Mouse (Mus musculus): Measurements from ENCODE around the gene Gm45716. TPM values are rescaled to one million over a fixed set of nuclear protein-coding genes. Genes with fewer than 3 reads are reported as not detected.
"Not testable (repeated sequence)": the region's sequence is repeated elsewhere in the genome, so short reads cannot be mapped to it uniquely, and the experiment has no call there.

The Gm45716 gene
- polyA plus RNA-seq, 1 experiment from 2014 or later = 21.5 TPM

- Histone ChIP-seq H3K9me3 (no peaks in the 10 kb centered on the region), H3K4me2 (replicated peaks) (no peak overlapping the region), H3K4me1 (no peaks in the 10 kb centered on the region), H3K27ac (no peak overlapping the region), H3K4me3 (no peak overlapping the region), H3K27me3 (replicated peaks) (no peaks in the 10 kb centered on the region), H3K36me3 (peaks cover 22% of the 10 kb centered on the region; the same call in 1 of the 2 replicates), H3K9ac (no peak overlapping the region)
- 84% methylated on average over 8 of the region's 8 CpGs for WGBS
- no peak for ATAC-seq (ENCODE audit: low FRiP score, low read depth)
Observed at GRCm38 (mm10) chr11:90276150-90276549, 88.7 kb downstream of the Gm45716 start.

GRCm38 (mm10) chr11:90276561-90276960, 89.1 kb downstream of the Gm45716 start:
- Histone ChIP-seq H3K27me3 (replicated peaks) (no peaks in the 10 kb centered on the region), H3K9ac (no peak overlapping the region), H3K4me1 (no peaks in the 10 kb centered on the region), H3K27ac (no peak overlapping the region), H3K4me3 (no peak overlapping the region), H3K36me3 (peaks cover 19% of the 10 kb centered on the region; the same call in 1 of the 2 replicates), H3K9me3 (no peaks in the 10 kb centered on the region), H3K4me2 (replicated peaks) (no peak overlapping the region)
- 83% methylated on average over 12 of the region's 12 CpGs for WGBS
- ATAC-seq (ENCODE audit: low FRiP score, low read depth) = no peak

- WGBS = 90% methylated on average over 5 of the region's 5 CpGs
- H3K4me1 ChIP-seq = no peaks in the 10 kb centered on the region
- no peak overlapping the region for H3K4me2 ChIP-seq (replicated peaks)
- H3K27me3 ChIP-seq (replicated peaks) = no peaks in the 10 kb centered on the region
- no peak overlapping the region for H3K9ac ChIP-seq
- no peak for ATAC-seq (ENCODE audit: low FRiP score, low read depth)
- H3K4me3 ChIP-seq = no peak overlapping the region
- no peaks in the 10 kb centered on the region for H3K9me3 ChIP-seq
- H3K27ac ChIP-seq = no peak overlapping the region
- H3K36me3 ChIP-seq = peaks cover 7% of the 10 kb centered on the region; the same call in 1 of the 2 replicates
Observed at GRCm38 (mm10) chr11:90280069-90280468, 92.6 kb downstream of the Gm45716 start.

- H3K9me3 ChIP-seq; H3K4me2 ChIP-seq (replicated peaks); H3K4me1 ChIP-seq; H3K27ac ChIP-seq; ATAC-seq (ENCODE audit: low FRiP score, low read depth); H3K36me3 ChIP-seq; H3K4me3 ChIP-seq; H3K27me3 ChIP-seq (replicated peaks); H3K9ac ChIP-seq: not testable (repeated sequence)
- WGBS = 94% methylated on average over 2 of the region's 2 CpGs
Observed at GRCm38 (mm10) chr11:90281943-90282342, 94.5 kb downstream of the Gm45716 start.

- no peak overlapping the region for H3K4me2 ChIP-seq (replicated peaks)
- no peaks in the 10 kb centered on the region for H3K27me3 ChIP-seq (replicated peaks)
- no peak overlapping the region for H3K9ac ChIP-seq
- no peak for ATAC-seq (ENCODE audit: low FRiP score, low read depth)
- WGBS = 79% methylated on average over 4 of the region's 4 CpGs
- no peaks in the 10 kb centered on the region for H3K4me1 ChIP-seq
- H3K27ac ChIP-seq = no peak overlapping the region
- H3K9me3 ChIP-seq = no peaks in the 10 kb centered on the region
- no peak overlapping the region for H3K4me3 ChIP-seq
- H3K36me3 ChIP-seq = no peaks in the 10 kb centered on the region
Observed at GRCm38 (mm10) chr11:90283159-90283558, 95.7 kb downstream of the Gm45716 start.

GRCm38 (mm10) chr11:90283601-90284000, 96.1 kb downstream of the Gm45716 start:
- no peak for ATAC-seq (ENCODE audit: low FRiP score, low read depth)

GRCm38 (mm10) chr11:90284079-90284478, 96.6 kb downstream of the Gm45716 start:
- H3K27me3 ChIP-seq (replicated peaks) = no peaks in the 10 kb centered on the region
- H3K4me1 ChIP-seq = no peaks in the 10 kb centered on the region
- no peak overlapping the region for H3K4me2 ChIP-seq (replicated peaks)
- H3K4me3 ChIP-seq = no peak overlapping the region
- H3K27ac ChIP-seq = no peak overlapping the region
- no peak for ATAC-seq (ENCODE audit: low FRiP score, low read depth)
- H3K36me3 ChIP-seq = no peaks in the 10 kb centered on the region
- H3K9me3 ChIP-seq = no peaks in the 10 kb centered on the region
- H3K9ac ChIP-seq = no peak overlapping the region
- 77% methylated on average over 2 of the region's 2 CpGs for WGBS

More at GRCm38 (mm10) chr11:90283601-90284000, 96.1 kb downstream of the Gm45716 start:
- no peak overlapping the region for H3K4me3 ChIP-seq
- H3K9me3 ChIP-seq = no peaks in the 10 kb centered on the region
- WGBS = 89% methylated on average over 6 of the region's 6 CpGs
- H3K4me1 ChIP-seq = no peaks in the 10 kb centered on the region
- H3K4me2 ChIP-seq (replicated peaks) = no peak overlapping the region
- no peak overlapping the region for H3K9ac ChIP-seq
- no peaks in the 10 kb centered on the region for H3K36me3 ChIP-seq
- H3K27ac ChIP-seq = no peak overlapping the region
- no peaks in the 10 kb centered on the region for H3K27me3 ChIP-seq (replicated peaks)

GRCm38 (mm10) chr11:90284623-90285022, 97.1 kb downstream of the Gm45716 start:
- Histone ChIP-seq H3K27ac (no peak overlapping the region), H3K4me1 (no peaks in the 10 kb centered on the region), H3K4me3 (no peak overlapping the region), H3K4me2 (replicated peaks) (no peak overlapping the region), H3K36me3 (no peaks in the 10 kb centered on the region), H3K9me3 (no peaks in the 10 kb centered on the region), H3K27me3 (replicated peaks) (no peaks in the 10 kb centered on the region), H3K9ac (no peak overlapping the region)
- 67% methylated on average over 4 of the region's 4 CpGs for WGBS
- no peak for ATAC-seq (ENCODE audit: low FRiP score, low read depth)

- no peaks in the 10 kb centered on the region for H3K9me3 ChIP-seq
- H3K4me1 ChIP-seq = no peaks in the 10 kb centered on the region
- no peaks in the 10 kb centered on the region for H3K36me3 ChIP-seq
- H3K4me2 ChIP-seq (replicated peaks) = no peak overlapping the region
- no peaks in the 10 kb centered on the region for H3K27me3 ChIP-seq (replicated peaks)
- 88% methylated on average over 6 of the region's 6 CpGs for WGBS
- no peak for ATAC-seq (ENCODE audit: low FRiP score, low read depth)
- no peak overlapping the region for H3K9ac ChIP-seq
- H3K4me3 ChIP-seq = no peak overlapping the region
- no peak overlapping the region for H3K27ac ChIP-seq
Observed at GRCm38 (mm10) chr11:90286550-90287154, 99.2 kb downstream of the Gm45716 start.

GRCm38 (mm10) chr11:90291156-90291555, 103.7 kb downstream of the Gm45716 start:
- 81% methylated on average over 4 of the region's 4 CpGs for WGBS
- no peak overlapping the region for H3K4me2 ChIP-seq (replicated peaks)
- no peaks in the 10 kb centered on the region for H3K4me1 ChIP-seq
- no peak overlapping the region for H3K27ac ChIP-seq
- no peaks in the 10 kb centered on the region for H3K27me3 ChIP-seq (replicated peaks)
- H3K36me3 ChIP-seq = no peaks in the 10 kb centered on the region
- H3K9me3 ChIP-seq = no peaks in the 10 kb centered on the region
- H3K9ac ChIP-seq = no peak overlapping the region
- ATAC-seq (ENCODE audit: low FRiP score, low read depth) = no peak
- H3K4me3 ChIP-seq = no peak overlapping the region

- H3K4me2 ChIP-seq (replicated peaks) = no peak overlapping the region
- no peaks in the 10 kb centered on the region for H3K9me3 ChIP-seq
- no peaks in the 10 kb centered on the region for H3K36me3 ChIP-seq
- H3K27me3 ChIP-seq (replicated peaks) = no peaks in the 10 kb centered on the region
- no peaks in the 10 kb centered on the region for H3K4me1 ChIP-seq
- no peak overlapping the region for H3K4me3 ChIP-seq
- H3K9ac ChIP-seq = no peak overlapping the region
- H3K27ac ChIP-seq = no peak overlapping the region
- no peak for ATAC-seq (ENCODE audit: low FRiP score, low read depth)
Observed at GRCm38 (mm10) chr11:90292766-90293165, 105.3 kb downstream of the Gm45716 start.

- ATAC-seq (ENCODE audit: low FRiP score, low read depth) = no peak
- H3K9ac ChIP-seq = no peak overlapping the region
- WGBS = 95% methylated on average over 2 of the region's 2 CpGs
Observed at GRCm38 (mm10) chr11:90294622-90295021, 107.1 kb downstream of the Gm45716 start.

More at GRCm38 (mm10) chr11:90294622-90295021, 107.1 kb downstream of the Gm45716 start:
- Histone ChIP-seq H3K4me3 (no peak overlapping the region), H3K9me3 (no peaks in the 10 kb centered on the region), H3K27me3 (replicated peaks) (no peaks in the 10 kb centered on the region), H3K4me1 (no peaks in the 10 kb centered on the region), H3K36me3 (no peaks in the 10 kb centered on the region), H3K4me2 (replicated peaks) (no peak overlapping the region), H3K27ac (no peak overlapping the region)

Data from neural tube, embryonic 12.5 days (tissue).